Mouse (Mus musculus) lung, adult 2 months (tissue): ENCODE measurements around the gene Thada.

Experiments used
- CTCF ChIP-seq: fragments of 200-500 bp; IDR thresholded peaks from 2 replicates; pipeline ENCODE4 v1.5.1; 2011; ENCODE audit warnings: mild to moderate bottlenecking, low read length, control low read depth; ENCODE audit not compliant: insufficient read depth
- POLR2A ChIP-seq: fragments of 200-500 bp; IDR thresholded peaks from 2 replicates; pipeline ENCODE4 v1.6.1; 2011; ENCODE audit warnings: low read depth, mild to moderate bottlenecking, control low read depth, low read length, borderline replicate concordance; ENCODE audit errors: extremely low read depth

GRCm38 (mm10) chr17:84297976-84298375, 168.0 kb downstream of the Thada start:
- TF ChIP-seq CTCF (no peak), POLR2A (no peak)
